Mouse (Mus musculus) intestine, embryonic 14.5 days (tissue): ENCODE results near the gene Apof. TPM values are rescaled to one million over a fixed set of nuclear protein-coding genes. Genes with fewer than 3 reads are reported as not detected.
A peak's percentile ranks its signal among the peaks of the same experiment; 100 is the strongest.

Experiments used
- ATAC-seq: fragments of 200-750 bp; cut with Nextera tagmentation; replicated peaks from 2 replicates; pipeline ENCODE4 v1.8.0; 2017; ENCODE audit warnings: low read depth, moderate number of reproducible peaks, moderate TSS enrichment, moderate library complexity; ENCODE audit not compliant: low FRiP score, low TSS enrichment
- DNase-seq: peaks from one replicate; pipeline ENCODE4 v3.0.0-alpha.2; 2018; ENCODE audit warnings: low spot score
- H3K27ac ChIP-seq: fragments of 300-500 bp; sonication (generic); 2 replicates; pipeline ENCODE4 v1.5.1; 2014; ENCODE audit warnings: low read depth, mild to moderate bottlenecking, control low read depth
- H3K27me3 ChIP-seq: fragments of 300-500 bp; sonication (generic); replicated peaks from 2 replicates; pipeline ENCODE4 v1.6.1; 2014; ENCODE audit warnings: low read length, control low read depth; ENCODE audit not compliant: control insufficient read depth, insufficient read depth
- H3K36me3 ChIP-seq: fragments of 300-500 bp; sonication (generic); 2 replicates; pipeline ENCODE4 v1.6.1; 2014; ENCODE audit warnings: low read length, control low read depth; ENCODE audit not compliant: control insufficient read depth, insufficient read depth
- H3K4me1 ChIP-seq: fragments of 300-500 bp; sonication (generic); replicated peaks from 2 replicates; pipeline ENCODE4 v1.6.1; 2014; ENCODE audit warnings: low read length, control low read depth, mixed read lengths; ENCODE audit not compliant: control insufficient read depth, insufficient read depth
- H3K4me2 ChIP-seq: fragments of 300-500 bp; sonication (generic); 2 replicates; pipeline ENCODE4 v1.6.1; 2014; ENCODE audit warnings: low read length
- H3K4me3 ChIP-seq: fragments of 300-500 bp; sonication (generic); 2 replicates; pipeline ENCODE4 v1.5.1; 2014; ENCODE audit warnings: low read depth, low read length, control low read depth, mixed read lengths
- H3K9ac ChIP-seq: fragments of 300-500 bp; sonication (generic); 2 replicates; pipeline ENCODE4 v1.6.1; 2014; ENCODE audit warnings: mild to moderate bottlenecking, low read length
- H3K9me3 ChIP-seq: fragments of 300-500 bp; sonication (generic); 2 replicates; pipeline ENCODE4 v1.6.1; 2016; ENCODE audit warnings: low read length, control low read depth; ENCODE audit not compliant: control insufficient read depth
- WGBS: fragments of 180-500 bp; shearing (Covaris S2); extraction: QIAGEN DNeasy Blood & Tissue Kit; methylation state at CpG from one replicate; pipeline ENCODE4 v1.1.7; 2014; 5-methylcytosine and 5-hydroxymethylcytosine counted together
- polyA plus RNA-seq: library from polyadenylated mRNA; unstranded; fragments of >200 nt; fragmentation: Nextera tagmentation; extraction: Ambion mirVana; gene quantifications from 2 replicates; pipeline ENCODE4 v1.2.1, GENCODE M21; 2014

The Apof gene
- polyA plus RNA-seq, 1 experiment from 2014 or later: not detected

GRCm38 (mm10) chr10:128298243-128298642, 29.8 kb downstream of the Apof start:
- Histone ChIP-seq H3K27ac (no peak overlapping the region), H3K9me3 (no peaks in the 10 kb centered on the region), H3K4me3 (no peak overlapping the region), H3K36me3 (no peaks in the 10 kb centered on the region), H3K4me1 (peaks cover 16% of the 10 kb centered on the region), H3K4me2 (no peak overlapping the region), H3K27me3 (no peaks in the 10 kb centered on the region), H3K9ac (no peak overlapping the region)
- ATAC-seq (no peak), DNase-seq (no peak)
- 63% methylated on average over 6 of the region's 6 CpGs for WGBS

GRCm38 (mm10) chr10:128298702-128299171, 30.3 kb downstream of the Apof start, which contains the start of gene Il23a:
Gene Il23a (minus strand): TSS chr10:128298752.
- Histone ChIP-seq H3K4me2 (no peak within 1 kb of the TSS), H3K9me3 (no peaks in the 10 kb centered on the region), H3K27ac (peak within 1 kb of the TSS; percentile 64), H3K4me1 (peaks cover 17% of the 10 kb centered on the region), H3K36me3 (no peaks in the 10 kb centered on the region), H3K27me3 (no peaks in the 10 kb centered on the region), H3K9ac (no peak within 1 kb of the TSS), H3K4me3 (no peak within 1 kb of the TSS)
- 76% methylated on average over 11 of the region's 11 CpGs for WGBS
- DNase-seq (no peak), ATAC-seq (no peak)

GRCm38 (mm10) chr10:128302357-128302756, 33.9 kb downstream of the Apof start:
- 34% methylated on average over 3 of the region's 3 CpGs for WGBS
- Histone ChIP-seq H3K4me1 (peaks cover 20% of the 10 kb centered on the region), H3K9ac (peak overlapping the region; percentile 91), H3K27ac (peak overlapping the region; percentile 85), H3K4me2 (peak overlapping the region; percentile 86), H3K27me3 (no peaks in the 10 kb centered on the region), H3K9me3 (no peaks in the 10 kb centered on the region), H3K36me3 (peaks cover 14% of the 10 kb centered on the region; the same call in 1 of the 2 replicates), H3K4me3 (peak overlapping the region; percentile 63)
- ATAC-seq: no peak
- DNase-seq: peak; percentile 51

GRCm38 (mm10) chr10:128302785-128303125, 34.3 kb downstream of the Apof start:
- Histone ChIP-seq H3K36me3 (peaks cover 14% of the 10 kb centered on the region; the same call in 1 of the 2 replicates), H3K4me3 (peak overlapping the region; percentile 63), H3K9me3 (no peaks in the 10 kb centered on the region), H3K27me3 (no peaks in the 10 kb centered on the region), H3K4me1 (peaks cover 16% of the 10 kb centered on the region), H3K4me2 (peak overlapping the region; percentile 86), H3K27ac (peak overlapping the region; percentile 85), H3K9ac (peak overlapping the region; percentile 91)
- DNase-seq (no peak), ATAC-seq (peak; percentile 40)
- WGBS: under 1% methylated on average over 9 of the region's 9 CpGs

GRCm38 (mm10) chr10:128303126-128304021, 34.9 kb downstream of the Apof start, which contains the start of gene Pan2:
Gene Pan2 (plus strand): TSS chr10:128303335.
- H3K27ac ChIP-seq: peak within 1 kb of the TSS; percentile 85

GRCm38 (mm10) chr10:128309654-128310053, 41.2 kb downstream of the Apof start:
- H3K27me3 ChIP-seq: no peaks in the 10 kb centered on the region
- peaks cover 76% of the 10 kb centered on the region for H3K36me3 ChIP-seq
- H3K4me3 ChIP-seq: no peak overlapping the region
- H3K27ac ChIP-seq: no peak overlapping the region
- no peak overlapping the region for H3K9ac ChIP-seq
- DNase-seq (no peak), ATAC-seq (no peak)
- no peak overlapping the region for H3K4me2 ChIP-seq
- no peaks in the 10 kb centered on the region for H3K9me3 ChIP-seq
- 87% methylated on average over 7 of the region's 7 CpGs for WGBS
- peaks cover 6% of the 10 kb centered on the region; the same call in 1 of the 2 replicates for H3K4me1 ChIP-seq

More at GRCm38 (mm10) chr10:128303126-128304021, 34.9 kb downstream of the Apof start, which contains the start of gene Pan2:
- Histone ChIP-seq H3K36me3 (peaks cover 20% of the 10 kb centered on the region), H3K4me3 (peak within 1 kb of the TSS; percentile 63), H3K4me1 (peaks cover 13% of the 10 kb centered on the region), H3K9me3 (no peaks in the 10 kb centered on the region), H3K27me3 (no peaks in the 10 kb centered on the region), H3K9ac (peak within 1 kb of the TSS; percentile 91), H3K4me2 (peak within 1 kb of the TSS; percentile 86)
- peak; percentile 99 for ATAC-seq
- WGBS: 2% methylated on average over 37 of the region's 37 CpGs
- DNase-seq: peak; percentile 100

GRCm38 (mm10) chr10:128310177-128310576, 41.7 kb downstream of the Apof start:
- Histone ChIP-seq H3K4me2 (no peak overlapping the region), H3K36me3 (peaks cover 81% of the 10 kb centered on the region), H3K27ac (no peak overlapping the region), H3K4me3 (no peak overlapping the region), H3K9ac (0 out of 2 replicates have a peak overlapping the region, but pooled peaks have one; percentile 2), H3K4me1 (peaks cover 6% of the 10 kb centered on the region; the same call in 1 of the 2 replicates), H3K27me3 (no peaks in the 10 kb centered on the region), H3K9me3 (no peaks in the 10 kb centered on the region)
- no peak for ATAC-seq
- 52% methylated on average over 11 of the region's 11 CpGs for WGBS
- peak; percentile 53 for DNase-seq

- peaks cover 85% of the 10 kb centered on the region for H3K36me3 ChIP-seq
- ATAC-seq (no peak), DNase-seq (no peak)
- no peaks in the 10 kb centered on the region for H3K9me3 ChIP-seq
- no peak overlapping the region for H3K4me2 ChIP-seq
- peaks cover 6% of the 10 kb centered on the region; the same call in 1 of the 2 replicates for H3K4me1 ChIP-seq
- WGBS: 78% methylated on average over 4 of the region's 4 CpGs
- no peak overlapping the region for H3K4me3 ChIP-seq
- H3K27me3 ChIP-seq: no peaks in the 10 kb centered on the region
- H3K27ac ChIP-seq: no peak overlapping the region
- no peak overlapping the region for H3K9ac ChIP-seq
These were observed 42.4 kb downstream of the Apof start for GRCm38 (mm10) chr10:128310902-128311301.
